Comparison of ENCODE assay signal across 17 mouse cellular contexts in genomic region chr1:115417645-115418044, GRCm38 (mm10).
"Had no signal": no experiment of that assay in that cellular context is flagged by ENCODE, and none has a peak within 500 bp of the region (broad histone marks: within the 10 kb centered on the region; RNA-seq: fewer than 3 reads in every experiment).

No protein-coding gene starts in this region.

- H3K9ac ChIP-seq: intestine, embryonic 15.5 days; limb, embryonic 12.5 days; liver, embryonic 13.5 days; liver, postnatal 0 days; lung, embryonic 15.5 days had no signal

- H3K4me3 ChIP-seq: intestine, embryonic 15.5 days; layer of hippocampus, adult 2 months; limb, embryonic 12.5 days; liver, embryonic 13.5 days; lung, embryonic 15.5 days; megakaryocyte, embryonic 14.5 days had no signal

- H3K4me2 ChIP-seq: intestine, embryonic 15.5 days; limb, embryonic 12.5 days; liver, embryonic 13.5 days; lung, embryonic 15.5 days had no signal

- DNase-seq: kidney, adult 18-20 months; kidney, postnatal 10 days; kidney, postnatal 4 days; liver; liver, embryonic 13.5 days; liver, postnatal 0 days; lung, postnatal 14 days; right cerebral cortex, adult 18-20 months; right cerebral cortex, postnatal 25 days; thymus, postnatal 4 days had no signal

- ATAC-seq: intestine, embryonic 15.5 days; liver, postnatal 0 days had no signal

- H3K27me3 ChIP-seq: intestine, embryonic 15.5 days; limb, embryonic 12.5 days; liver, embryonic 13.5 days; lung, embryonic 15.5 days; megakaryocyte, embryonic 14.5 days had no signal

- H3K36me3 ChIP-seq: intestine, embryonic 15.5 days; limb, embryonic 12.5 days; liver, embryonic 13.5 days; lung, embryonic 15.5 days had no signal

- H3K9me3 ChIP-seq: intestine, embryonic 15.5 days; limb, embryonic 12.5 days; liver, embryonic 13.5 days; lung, embryonic 15.5 days; megakaryocyte, embryonic 14.5 days had no signal

- H3K4me1 ChIP-seq: intestine, embryonic 15.5 days; limb, embryonic 12.5 days; liver, embryonic 13.5 days; lung, embryonic 15.5 days; megakaryocyte, embryonic 14.5 days had no signal

- H3K27ac ChIP-seq: intestine, embryonic 15.5 days; layer of hippocampus, adult 2 months; limb, embryonic 12.5 days; liver, embryonic 13.5 days; lung, embryonic 15.5 days; macrophage; stomach, postnatal 0 days had no signal
